1 mouse cellular context compared by ENCODE assay signal in the genomic region with DNA sequence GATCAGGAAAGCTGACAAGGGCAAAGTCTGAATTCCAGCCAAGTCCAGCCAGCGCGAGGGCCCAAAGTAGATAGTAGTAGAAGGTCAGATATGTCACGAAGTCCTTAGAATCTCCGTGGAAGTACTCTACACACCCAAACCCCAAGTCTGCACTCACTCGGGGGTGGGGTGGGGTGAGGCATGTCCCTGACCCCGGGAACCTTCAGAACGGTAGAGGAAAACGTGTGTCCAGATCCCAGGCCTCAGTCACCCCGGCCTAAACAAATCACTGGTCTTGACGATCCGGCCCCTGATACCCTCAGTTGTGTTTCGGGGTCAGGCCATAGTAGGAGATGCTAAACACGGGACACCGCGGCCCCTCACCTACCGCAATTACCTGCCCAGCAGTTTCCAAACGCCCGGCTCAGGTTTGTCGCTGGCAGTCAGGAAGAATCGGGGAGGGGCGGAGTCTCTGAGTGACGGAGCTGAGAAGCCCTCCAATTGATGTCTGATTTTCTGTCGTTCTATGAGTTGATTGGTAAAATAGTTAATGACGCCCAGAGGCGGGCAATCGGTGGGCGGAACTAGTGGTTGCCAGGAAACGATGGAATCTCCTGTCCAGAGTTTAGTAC.
TF ChIP-seq lines count a peak whose summit lies in the region.

Gene Ccdc32, minus strand, starts transcription at position 453 of the 611 bp plus-strand sequence.

TF ChIP-seq in myocyte, 11 proteins besides CTCF, POLR2A, EP300 and RAD21 (continued from another document):
- TF ChIP-seq REST (IDR thresholded peaks at IDR 0.05; ENCODE audit: insufficient read depth, insufficient read length) (no peak), POLR2AphosphoS2 (IDR thresholded peaks at IDR 0.05; ENCODE audit: insufficient read length, low read depth) (no peak), SRF (IDR thresholded peaks at IDR 0.05; ENCODE audit: control insufficient read depth, insufficient read length, low read depth) (no peak), TCF12 (IDR thresholded peaks at IDR 0.05; ENCODE audit: insufficient read depth, poor library complexity, severe bottlenecking) (no peak)
